Mouse (Mus musculus) cerebellum, postnatal 25 days (tissue): ENCODE data around the gene P2ry6.
A peak's percentile ranks its signal among the peaks of the same experiment; 100 is the strongest.

Experiments used
- DNase-seq, 2 experiments: peaks; one replicate each; pipeline ENCODE4 v3.0.0; 2021; ENCODE audit warnings: mixed read lengths in 2 of 2

The P2ry6 gene

GRCm38 (mm10) chr7:100911791-100912190 is 62.7 kb downstream of the P2ry6 start:
- DNase-seq: no peak

DNA sequence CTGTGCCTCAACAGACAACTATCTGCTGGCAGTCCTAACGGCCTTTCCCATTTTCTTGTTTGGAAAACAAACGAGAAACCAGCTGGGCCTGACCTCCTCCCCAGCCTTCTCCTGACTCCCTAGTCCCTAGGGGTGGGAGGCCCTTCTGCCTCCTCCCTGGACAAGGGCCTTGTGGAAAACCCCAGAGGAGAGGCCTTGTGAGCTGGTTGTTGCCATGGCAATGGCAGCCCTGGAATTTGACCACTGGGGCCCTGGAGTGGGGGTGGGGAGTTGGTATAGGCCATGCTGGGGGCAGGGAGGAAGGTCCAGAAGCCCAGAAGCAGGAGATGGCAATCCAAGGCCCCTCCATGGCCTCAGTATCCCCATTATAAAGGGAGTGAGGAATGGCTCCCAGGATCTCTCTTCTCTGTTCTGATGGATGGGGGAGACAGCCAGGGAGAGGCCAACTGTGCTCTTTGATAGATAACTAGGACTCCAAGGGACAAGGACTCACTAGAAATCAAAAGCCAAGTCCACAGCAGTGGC is 63.1 kb downstream of the P2ry6 start:
- no peak for DNase-seq

- peak in 1 of 2 experiments; percentile 34 for DNase-seq
Observed at GRCm38 (mm10) chr7:100908567-100908966, 65.9 kb downstream of the P2ry6 start.

GRCm38 (mm10) chr7:100908061-100908460 is 66.4 kb downstream of the P2ry6 start:
- DNase-seq: no peak

- DNase-seq: peak; percentile 83 to 88
Observed at GRCm38 (mm10) chr7:100907231-100907630, 67.2 kb downstream of the P2ry6 start.

GRCm38 (mm10) chr7:100906029-100906789 is 68.2 kb downstream of the P2ry6 start:
- no peak for DNase-seq

GRCm38 (mm10) chr7:100905037-100905436 is 69.4 kb downstream of the P2ry6 start:
- DNase-seq: no peak

- no peak for DNase-seq
Observed at GRCm38 (mm10) chr7:100904612-100905011, 69.8 kb downstream of the P2ry6 start.

- no peak for DNase-seq
Observed at GRCm38 (mm10) chr7:100902451-100903137, 71.9 kb downstream of the P2ry6 start.

- DNase-seq: no peak
Observed at GRCm38 (mm10) chr7:100897828-100898227, 76.6 kb downstream of the P2ry6 start.

DNA sequence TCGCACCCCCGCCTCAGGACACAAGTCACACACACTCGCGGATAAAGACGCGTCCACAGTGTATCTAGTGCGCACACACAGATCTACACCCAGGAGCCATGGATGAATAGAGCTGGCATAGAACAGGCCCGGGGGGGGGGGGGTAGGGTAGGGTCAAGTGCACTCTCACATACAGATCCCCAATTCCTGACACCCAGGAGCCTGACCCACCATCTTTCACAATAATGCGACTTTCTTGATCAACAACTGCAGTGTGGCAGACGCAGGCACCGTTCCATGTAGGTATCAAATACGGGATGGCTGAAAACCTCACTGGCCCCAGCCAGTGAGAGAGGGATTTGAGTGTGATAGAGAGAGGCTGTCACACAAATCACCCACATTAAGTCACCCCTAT is 79.6 kb downstream of the P2ry6 start:
- DNase-seq: peak in 1 of 2 experiments; percentile 42

GRCm38 (mm10) chr7:100894057-100894832 is 80.2 kb downstream of the P2ry6 start:
- DNase-seq: peak; percentile 71 to 78

DNA sequence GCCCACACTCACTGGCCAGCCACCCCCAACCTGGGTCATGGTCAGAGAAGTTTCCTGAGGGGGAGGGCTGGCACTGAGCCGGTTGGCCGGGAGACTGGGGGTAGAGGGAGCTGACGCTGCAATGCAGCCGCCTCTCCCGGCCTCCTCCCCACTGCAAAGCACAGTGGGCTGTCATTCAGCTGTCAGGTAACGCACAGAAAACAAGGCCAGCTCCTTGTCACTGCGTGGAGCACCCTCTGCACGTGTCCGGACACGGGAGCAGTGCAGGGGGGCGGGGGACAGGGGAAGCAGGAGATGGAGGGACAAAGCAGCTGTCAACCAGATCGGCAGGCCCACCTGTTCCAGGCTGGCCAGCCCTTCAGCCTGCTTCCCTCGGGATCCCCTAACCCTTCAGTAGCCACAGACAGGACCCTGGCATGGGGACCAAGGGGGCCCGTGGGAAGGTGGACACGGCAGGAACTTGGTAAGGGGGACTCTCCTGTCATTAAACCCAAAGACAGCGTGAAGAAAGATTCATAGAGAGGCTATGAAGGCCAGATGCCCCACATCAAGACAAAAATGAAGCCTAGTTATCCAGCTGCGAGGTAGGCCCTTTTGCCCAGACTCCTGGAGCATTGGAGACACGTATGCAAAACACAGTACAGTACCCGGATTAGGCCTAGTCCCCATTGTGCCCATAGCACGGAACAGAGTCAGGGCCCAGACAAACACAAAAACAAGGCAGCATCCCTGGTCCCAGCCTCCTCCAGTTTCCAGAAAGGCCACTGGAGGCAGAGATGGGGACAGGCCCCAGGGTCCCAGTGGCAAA is 81.0 kb downstream of the P2ry6 start:
- peak; percentile 49 to 69 for DNase-seq
